Mouse (Mus musculus): ENCODE data around the gene Pip4k2b. TPM values are rescaled to one million over a fixed set of nuclear protein-coding genes. Genes with fewer than 3 reads are reported as not detected.

Pip4k2b gene
- polyA plus RNA-seq, 1 experiment from 2014 or later: 0.86 TPM

GRCm38 (mm10) chr11:97778918-97779317 lies 34.4 kb upstream of the Pip4k2b start:
- H3K27me3 ChIP-seq (replicated peaks; ENCODE audit: control insufficient read depth, insufficient read depth, low read length): no peaks in the 10 kb centered on the region
- H3K4me1 ChIP-seq (ENCODE audit: control insufficient read depth, insufficient read depth, low read length): peaks cover 11% of the 10 kb centered on the region
- no peak overlapping the region for H3K4me2 ChIP-seq (ENCODE audit: low read depth, low read length)
- peaks cover 20% of the 10 kb centered on the region; the same call in 1 of the 2 replicates for H3K36me3 ChIP-seq (ENCODE audit: control insufficient read depth, insufficient read depth, low read length)
- H3K9me3 ChIP-seq (ENCODE audit: control insufficient read depth, low read length): no peaks in the 10 kb centered on the region
- ATAC-seq: no peak
- WGBS: 81% methylated on average over 1 of the region's 1 CpGs
- H3K27ac ChIP-seq (ENCODE audit: low read length): no peak overlapping the region
- H3K4me3 ChIP-seq (ENCODE audit: low read length): no peak overlapping the region
- no peak overlapping the region for H3K9ac ChIP-seq (ENCODE audit: low read depth, low read length)

- no peak overlapping the region for H3K4me3 ChIP-seq (ENCODE audit: low read length)
- no peak overlapping the region for H3K4me2 ChIP-seq (ENCODE audit: low read depth, low read length)
- H3K27me3 ChIP-seq (replicated peaks; ENCODE audit: control insufficient read depth, insufficient read depth, low read length): no peaks in the 10 kb centered on the region
- H3K36me3 ChIP-seq (ENCODE audit: control insufficient read depth, insufficient read depth, low read length): peaks cover 20% of the 10 kb centered on the region; the same call in 1 of the 2 replicates
- H3K4me1 ChIP-seq (ENCODE audit: control insufficient read depth, insufficient read depth, low read length): peaks cover 11% of the 10 kb centered on the region
- H3K9me3 ChIP-seq (ENCODE audit: control insufficient read depth, low read length): no peaks in the 10 kb centered on the region
- ATAC-seq: peak; percentile 32
- H3K9ac ChIP-seq (ENCODE audit: low read depth, low read length): no peak overlapping the region
- WGBS: 46% methylated on average over 2 of the region's 2 CpGs
- H3K27ac ChIP-seq (ENCODE audit: low read length): no peak overlapping the region
Observed at GRCm38 (mm10) chr11:97777129-97777529, 32.6 kb upstream of the Pip4k2b start.

DNA sequence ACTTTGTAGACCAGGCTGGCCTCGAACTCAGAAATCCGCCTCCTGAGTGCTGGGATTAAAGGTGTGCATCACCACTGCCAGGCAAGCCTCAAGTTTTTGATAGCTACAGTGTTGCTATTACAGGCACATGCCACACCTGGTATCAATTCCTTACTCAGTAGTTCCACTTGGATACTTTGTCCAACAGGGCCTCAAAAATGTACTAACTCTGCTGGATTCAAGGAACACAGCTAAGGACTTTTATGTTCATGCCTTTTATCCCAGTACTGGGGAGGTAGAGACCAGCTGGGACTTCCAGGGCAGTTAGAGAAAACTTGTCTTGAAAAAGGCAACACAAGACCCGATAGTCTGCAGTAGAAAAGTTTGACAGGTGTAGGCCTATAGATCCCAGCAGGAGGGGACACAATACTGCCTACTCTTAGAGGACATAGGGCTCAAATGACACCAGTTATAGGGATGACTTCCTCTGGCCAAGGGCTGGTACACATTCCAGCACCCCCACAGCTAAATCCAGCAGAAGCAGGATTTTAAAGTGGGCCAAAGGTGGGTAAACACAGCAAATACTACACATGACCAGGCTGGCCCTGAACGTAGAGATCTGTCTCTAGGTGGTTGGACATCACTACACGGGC lies 32.1 kb upstream of the Pip4k2b start:
- no peaks in the 10 kb centered on the region for H3K9me3 ChIP-seq (ENCODE audit: control insufficient read depth, low read length)
- H3K9ac ChIP-seq (ENCODE audit: low read depth, low read length): no peak overlapping the region
- no peak overlapping the region for H3K27ac ChIP-seq (ENCODE audit: low read length)
- H3K4me3 ChIP-seq (ENCODE audit: low read length): no peak overlapping the region
- no peak overlapping the region for H3K4me2 ChIP-seq (ENCODE audit: low read depth, low read length)
- no peaks in the 10 kb centered on the region for H3K27me3 ChIP-seq (replicated peaks; ENCODE audit: control insufficient read depth, insufficient read depth, low read length)
- H3K36me3 ChIP-seq (ENCODE audit: control insufficient read depth, insufficient read depth, low read length): peaks cover 20% of the 10 kb centered on the region; the same call in 1 of the 2 replicates
- peak; percentile 47 for ATAC-seq
- WGBS: 65% methylated on average over 5 of the region's 5 CpGs
- peaks cover 11% of the 10 kb centered on the region for H3K4me1 ChIP-seq (ENCODE audit: control insufficient read depth, insufficient read depth, low read length)

DNA sequence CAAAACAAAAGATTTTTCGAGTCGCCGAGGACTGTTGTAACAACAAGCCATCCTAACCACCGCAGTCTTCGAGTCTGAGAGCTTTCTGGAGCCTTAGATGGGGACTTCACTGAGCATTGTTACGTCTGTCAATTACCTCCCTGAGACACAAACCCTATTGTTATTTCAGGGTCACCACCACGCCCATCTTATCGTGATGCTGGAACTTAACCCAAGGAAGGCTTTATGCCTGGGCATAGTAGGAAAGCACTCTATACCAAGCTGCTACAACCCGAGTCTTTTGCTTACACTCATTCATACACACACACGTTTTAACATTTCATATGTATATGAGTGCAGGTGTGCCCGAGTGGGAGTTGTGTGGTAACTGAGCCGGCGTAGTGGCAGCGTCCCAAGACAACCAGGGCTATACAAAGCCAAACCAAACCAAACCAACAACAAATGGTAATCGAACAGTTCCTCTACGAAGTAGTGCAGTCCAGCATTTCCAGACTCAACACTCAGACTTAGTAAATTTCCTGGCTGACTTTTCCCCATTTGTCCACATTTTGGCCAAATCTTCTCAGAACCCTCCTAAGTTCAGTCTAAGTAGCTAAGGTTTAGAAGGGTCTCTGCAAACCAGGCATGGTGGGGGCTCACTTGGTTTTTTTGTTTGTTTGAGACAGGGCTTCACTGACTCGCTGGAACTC lies 31.4 kb upstream of the Pip4k2b start, which contains the start of gene 1700001P01Rik:
TSS of gene 1700001P01Rik (minus strand) at position 111 of the 689 bp plus-strand sequence.
- peaks cover 20% of the 10 kb centered on the region; the same call in 1 of the 2 replicates for H3K36me3 ChIP-seq (ENCODE audit: control insufficient read depth, insufficient read depth, low read length)
- H3K27ac ChIP-seq (ENCODE audit: low read length): no peak within 1 kb of the TSS
- 51% methylated on average over 17 of the region's 17 CpGs for WGBS

GRCm38 (mm10) chr11:97775186-97775585 lies 30.7 kb upstream of the Pip4k2b start:
- no peaks in the 10 kb centered on the region for H3K9me3 ChIP-seq (ENCODE audit: control insufficient read depth, low read length)
- no peak overlapping the region for H3K9ac ChIP-seq (ENCODE audit: low read depth, low read length)
- H3K36me3 ChIP-seq (ENCODE audit: control insufficient read depth, insufficient read depth, low read length): peaks cover 18% of the 10 kb centered on the region; the same call in 1 of the 2 replicates
- WGBS: 78% methylated on average over 13 of the region's 13 CpGs
- peak; percentile 15; the same call in 1 of the 2 replicates for ATAC-seq
- H3K27me3 ChIP-seq (replicated peaks; ENCODE audit: control insufficient read depth, insufficient read depth, low read length): no peaks in the 10 kb centered on the region
- H3K27ac ChIP-seq (ENCODE audit: low read length): no peak overlapping the region
- H3K4me1 ChIP-seq (ENCODE audit: control insufficient read depth, insufficient read depth, low read length): peaks cover 4% of the 10 kb centered on the region; the same call in 1 of the 2 replicates
- H3K4me3 ChIP-seq (ENCODE audit: low read length): no peak overlapping the region
- no peak overlapping the region for H3K4me2 ChIP-seq (ENCODE audit: low read depth, low read length)

More for the DNA sequence above, 31.4 kb upstream of the Pip4k2b start, which contains the start of gene 1700001P01Rik:
- peaks cover 11% of the 10 kb centered on the region for H3K4me1 ChIP-seq (ENCODE audit: control insufficient read depth, insufficient read depth, low read length)
- H3K9me3 ChIP-seq (ENCODE audit: control insufficient read depth, low read length): no peaks in the 10 kb centered on the region
- no peaks in the 10 kb centered on the region for H3K27me3 ChIP-seq (replicated peaks; ENCODE audit: control insufficient read depth, insufficient read depth, low read length)
- no peak within 1 kb of the TSS for H3K4me2 ChIP-seq (ENCODE audit: low read depth, low read length)
- H3K4me3 ChIP-seq (ENCODE audit: low read length): no peak within 1 kb of the TSS
- H3K9ac ChIP-seq (ENCODE audit: low read depth, low read length): no peak within 1 kb of the TSS
- no peak for ATAC-seq

GRCm38 (mm10) chr11:97771410-97771809 lies 26.9 kb upstream of the Pip4k2b start:
- Histone ChIP-seq H3K4me3 (ENCODE audit: low read length) (no peak overlapping the region), H3K4me1 (ENCODE audit: control insufficient read depth, insufficient read depth, low read length) (no peaks in the 10 kb centered on the region), H3K4me2 (ENCODE audit: low read depth, low read length) (no peak overlapping the region), H3K9ac (ENCODE audit: low read depth, low read length) (no peak overlapping the region), H3K9me3 (ENCODE audit: control insufficient read depth, low read length) (no peaks in the 10 kb centered on the region), H3K27ac (ENCODE audit: low read length) (no peak overlapping the region), H3K27me3 (replicated peaks; ENCODE audit: control insufficient read depth, insufficient read depth, low read length) (no peaks in the 10 kb centered on the region), H3K36me3 (ENCODE audit: control insufficient read depth, insufficient read depth, low read length) (no peaks in the 10 kb centered on the region; the same call in 1 of the 2 replicates)
- no peak for ATAC-seq
- 79% methylated on average over 14 of the region's 14 CpGs for WGBS

- no peaks in the 10 kb centered on the region for H3K36me3 ChIP-seq (ENCODE audit: control insufficient read depth, insufficient read depth, low read length)
- ATAC-seq: peak; percentile 14; the same call in 1 of the 2 replicates
- no peak overlapping the region for H3K4me3 ChIP-seq (ENCODE audit: low read length)
- 19% methylated on average over 2 of the region's 2 CpGs for WGBS
- peaks cover 11% of the 10 kb centered on the region for H3K4me1 ChIP-seq (ENCODE audit: control insufficient read depth, insufficient read depth, low read length)
- no peaks in the 10 kb centered on the region for H3K27me3 ChIP-seq (replicated peaks; ENCODE audit: control insufficient read depth, insufficient read depth, low read length)
- no peaks in the 10 kb centered on the region for H3K9me3 ChIP-seq (ENCODE audit: control insufficient read depth, low read length)
- no peak overlapping the region for H3K9ac ChIP-seq (ENCODE audit: low read depth, low read length)
- no peak overlapping the region for H3K27ac ChIP-seq (ENCODE audit: low read length)
- H3K4me2 ChIP-seq (ENCODE audit: low read depth, low read length): no peak overlapping the region
Observed at GRCm38 (mm10) chr11:97769704-97770103, 25.2 kb upstream of the Pip4k2b start.

- Histone ChIP-seq H3K27ac (ENCODE audit: low read length) (peak within 1 kb of the TSS; percentile 89), H3K9ac (ENCODE audit: low read depth, low read length) (peak within 1 kb of the TSS; percentile 98), H3K4me1 (ENCODE audit: control insufficient read depth, insufficient read depth, low read length) (peaks cover 11% of the 10 kb centered on the region), H3K4me3 (ENCODE audit: low read length) (peak within 1 kb of the TSS; percentile 96), H3K36me3 (ENCODE audit: control insufficient read depth, insufficient read depth, low read length) (peaks cover 17% of the 10 kb centered on the region), H3K27me3 (replicated peaks; ENCODE audit: control insufficient read depth, insufficient read depth, low read length) (no peaks in the 10 kb centered on the region), H3K9me3 (ENCODE audit: control insufficient read depth, low read length) (no peaks in the 10 kb centered on the region), H3K4me2 (ENCODE audit: low read depth, low read length) (peak within 1 kb of the TSS; percentile 70)
- under 1% methylated on average over 38 of the region's 38 CpGs for WGBS
- ATAC-seq: peak; percentile 95
Observed at GRCm38 (mm10) chr11:97766154-97766881, 21.8 kb upstream of the Pip4k2b start, which contains the start of gene Cwc25. Gene Cwc25, minus strand, starts transcription at chr11:97766556.

DNA sequence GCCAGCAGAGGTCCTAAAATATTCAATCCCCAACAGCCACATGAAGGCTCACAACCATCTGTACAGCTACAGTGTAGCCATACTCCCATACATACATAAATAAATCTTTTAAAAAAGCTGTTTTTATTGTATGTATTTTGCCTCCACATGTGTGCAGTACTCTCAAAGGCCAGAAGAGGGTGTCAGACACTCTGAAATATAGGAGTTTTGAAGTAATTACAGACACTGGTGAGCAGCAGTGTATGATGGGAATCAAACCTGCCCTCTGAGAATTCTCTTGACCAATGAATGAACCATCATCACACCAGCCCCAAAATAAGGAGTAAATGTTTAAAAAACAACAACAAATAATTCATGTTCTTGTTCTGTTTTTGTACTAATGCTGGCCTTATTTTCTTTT lies 17.1 kb upstream of the Pip4k2b start:
- H3K4me3 ChIP-seq (ENCODE audit: low read length): no peak overlapping the region
- no peak overlapping the region for H3K4me2 ChIP-seq (ENCODE audit: low read depth, low read length)
- peaks cover 22% of the 10 kb centered on the region for H3K36me3 ChIP-seq (ENCODE audit: control insufficient read depth, insufficient read depth, low read length)
- no peaks in the 10 kb centered on the region for H3K9me3 ChIP-seq (ENCODE audit: control insufficient read depth, low read length)
- H3K27me3 ChIP-seq (replicated peaks; ENCODE audit: control insufficient read depth, insufficient read depth, low read length): no peaks in the 10 kb centered on the region
- no peak overlapping the region for H3K27ac ChIP-seq (ENCODE audit: low read length)
- H3K4me1 ChIP-seq (ENCODE audit: control insufficient read depth, insufficient read depth, low read length): peaks cover 11% of the 10 kb centered on the region
- ATAC-seq: no peak
- H3K9ac ChIP-seq (ENCODE audit: low read depth, low read length): no peak overlapping the region
